In the genomic region with DNA sequence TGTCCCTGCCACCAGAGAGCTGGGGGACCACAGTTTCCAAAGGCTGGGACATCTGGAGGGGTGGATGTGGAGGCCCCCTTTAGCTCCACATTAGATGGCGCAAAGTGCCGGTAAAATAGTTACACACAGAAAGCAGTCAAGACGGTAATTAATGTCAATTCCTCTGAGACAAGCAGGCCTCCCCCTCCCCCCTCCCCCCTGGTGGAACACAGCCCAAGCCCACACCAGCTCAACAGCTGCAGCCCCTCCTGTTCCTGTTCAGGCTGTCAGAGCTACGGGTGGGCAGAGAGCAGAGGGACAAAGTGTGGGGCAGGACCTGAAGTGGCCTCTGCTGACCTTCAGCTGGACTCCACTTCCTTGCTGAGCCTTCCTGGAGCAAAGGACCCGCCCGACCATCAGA, we compare ENCODE assay signal across 8 mouse cellular contexts. TPM values are rescaled to one million over a fixed set of nuclear protein-coding genes. Genes with fewer than 3 reads are reported as not detected.
DNase-seq lines count a peak whose midpoint lies in the region; ATAC-seq lines count a peak whose summit lies in the region.

No protein-coding gene starts in this region.

- peak; percentile 59 for DNase-seq in embryo, embryonic 11 days
- peak; percentile 32 for DNase-seq in midbrain, embryonic 14.5 days
- DNase-seq in B cell, adult 2 months = no peak
- DNase-seq in cerebellum, postnatal 10 days = no peak
- DNase-seq in testis, postnatal 10 days (ENCODE audit: low spot score) = no peak
- DNase-seq in layer of hippocampus, adult 9-10 months (ENCODE audit: low spot score) = no peak

- H3K9me3 ChIP-seq in forebrain, embryonic 12.5 days = no peaks in the 10 kb centered on the region
- no peaks in the 10 kb centered on the region for H3K9me3 ChIP-seq in kidney, embryonic 14.5 days (ENCODE audit: control insufficient read depth, low read length)
- H3K9me3 ChIP-seq in midbrain, embryonic 14.5 days (ENCODE audit: control insufficient read depth, low read length) = no peaks in the 10 kb centered on the region

- 21% methylated on average over 6 of the region's 6 CpGs for WGBS in forebrain, embryonic 12.5 days
- WGBS in kidney, embryonic 14.5 days = 2% methylated on average over 6 of the region's 6 CpGs
- 24% methylated on average over 6 of the region's 6 CpGs for WGBS in midbrain, embryonic 14.5 days

- H3K9ac ChIP-seq in forebrain, embryonic 12.5 days = no peak overlapping the region
- no peak overlapping the region for H3K9ac ChIP-seq in kidney, embryonic 14.5 days (ENCODE audit: low read depth, low read length)
- H3K9ac ChIP-seq in midbrain, embryonic 14.5 days (replicated peaks; ENCODE audit: low read length) = no peak overlapping the region

- peak overlapping the region; percentile 65 for H3K27ac ChIP-seq in forebrain, embryonic 12.5 days
- peak overlapping the region; percentile 26; the same call in 1 of the 2 replicates for H3K27ac ChIP-seq in kidney, embryonic 14.5 days (ENCODE audit: low read depth, low read length)
- H3K27ac ChIP-seq in midbrain, embryonic 14.5 days (replicated peaks; ENCODE audit: low read depth, low read length) = no peak overlapping the region

- H3K27me3 ChIP-seq in forebrain, embryonic 12.5 days = no peaks in the 10 kb centered on the region
- H3K27me3 ChIP-seq in kidney, embryonic 14.5 days (ENCODE audit: control insufficient read depth, insufficient read depth, low read length) = no peaks in the 10 kb centered on the region
- H3K27me3 ChIP-seq in midbrain, embryonic 14.5 days (ENCODE audit: control insufficient read depth, insufficient read depth, low read length) = no peaks in the 10 kb centered on the region

- peaks cover 44% of the 10 kb centered on the region for H3K4me1 ChIP-seq in forebrain, embryonic 12.5 days
- H3K4me1 ChIP-seq in kidney, embryonic 14.5 days (ENCODE audit: control insufficient read depth, insufficient read depth, low read length) = peaks cover 19% of the 10 kb centered on the region; the same call in 1 of the 2 replicates
- peaks cover 14% of the 10 kb centered on the region for H3K4me1 ChIP-seq in midbrain, embryonic 14.5 days (ENCODE audit: control insufficient read depth, insufficient read depth, low read length)

- H3K36me3 ChIP-seq in forebrain, embryonic 12.5 days (replicated peaks) = no peaks in the 10 kb centered on the region
- no peaks in the 10 kb centered on the region for H3K36me3 ChIP-seq in kidney, embryonic 14.5 days (ENCODE audit: control insufficient read depth, insufficient read depth, low read length)
- no peaks in the 10 kb centered on the region for H3K36me3 ChIP-seq in midbrain, embryonic 14.5 days (ENCODE audit: control insufficient read depth, insufficient read depth, low read length)

- ATAC-seq in forebrain, embryonic 12.5 days (ENCODE audit: low FRiP score) = no peak
- no peak for ATAC-seq in kidney, embryonic 14.5 days (ENCODE audit: low FRiP score, low TSS enrichment)
- ATAC-seq in midbrain, embryonic 14.5 days (ENCODE audit: low FRiP score, low TSS enrichment) = no peak

- peak overlapping the region; percentile 19 for H3K4me2 ChIP-seq in forebrain, embryonic 12.5 days
- peak overlapping the region; percentile 17; the same call in 1 of the 2 replicates for H3K4me2 ChIP-seq in kidney, embryonic 14.5 days (replicated peaks; ENCODE audit: low read depth, low read length)
- H3K4me2 ChIP-seq in midbrain, embryonic 14.5 days (ENCODE audit: low read length) = no peak overlapping the region

- H3K4me3 ChIP-seq in forebrain, embryonic 12.5 days (replicated peaks) = no peak overlapping the region
- H3K4me3 ChIP-seq in kidney, embryonic 14.5 days (ENCODE audit: low read length) = no peak overlapping the region
- H3K4me3 ChIP-seq in midbrain, embryonic 14.5 days (replicated peaks; ENCODE audit: low read depth, low read length) = no peak overlapping the region

RNA-seq across cellular contexts. Expression of a gene that starts 2.7 kb away (rescaled TPM):
- polyA plus RNA-seq in forebrain, embryonic 12.5 days (2016; fragmentation: Nextera tagmentation; extraction: Ambion mirVana) = 51.1 and 60.4 TPM in 2 replicates
- polyA plus RNA-seq in kidney, embryonic 14.5 days (2014; fragmentation: Nextera tagmentation; extraction: Ambion mirVana) = 19.7 and 28.4 TPM in 2 replicates
- 37.3 and 43.3 TPM in 2 replicates for polyA plus RNA-seq in midbrain, embryonic 14.5 days (2014; fragmentation: Nextera tagmentation; extraction: Ambion mirVana)

Comparison
In these comparisons a context has a peak if more than half of its experiments do, and no peak if none do; other contexts are left out.
1. DNase-seq: peak in embryo, embryonic 11 days (single experiment) and midbrain, embryonic 14.5 days (single experiment); none in B cell, adult 2 months (0 of 2), cerebellum, postnatal 10 days (0 of 2), testis, postnatal 10 days (single experiment) and layer of hippocampus, adult 9-10 months (single experiment).